Mouse (Mus musculus): ENCODE measurements around the gene Prkg1. TPM values are rescaled to one million over a fixed set of nuclear protein-coding genes. Genes with fewer than 3 reads are reported as not detected.
"Not testable (repeated sequence)": the region's sequence is repeated elsewhere in the genome, so short reads cannot be mapped to it uniquely, and the experiment has no call there.

Gene Prkg1
- polyA plus RNA-seq, 1 experiment: 1.1 TPM

GRCm38 (mm10) chr19:31413571-31413970 is 351.3 kb downstream of the Prkg1 start:
- TF ChIP-seq GATA1 (IDR thresholded peaks at IDR 0.05; ENCODE audit: borderline replicate concordance, low read length) (no peak), FLI1 (IDR thresholded peaks at IDR 0.05; ENCODE audit: low read length) (no peak)

DNA sequence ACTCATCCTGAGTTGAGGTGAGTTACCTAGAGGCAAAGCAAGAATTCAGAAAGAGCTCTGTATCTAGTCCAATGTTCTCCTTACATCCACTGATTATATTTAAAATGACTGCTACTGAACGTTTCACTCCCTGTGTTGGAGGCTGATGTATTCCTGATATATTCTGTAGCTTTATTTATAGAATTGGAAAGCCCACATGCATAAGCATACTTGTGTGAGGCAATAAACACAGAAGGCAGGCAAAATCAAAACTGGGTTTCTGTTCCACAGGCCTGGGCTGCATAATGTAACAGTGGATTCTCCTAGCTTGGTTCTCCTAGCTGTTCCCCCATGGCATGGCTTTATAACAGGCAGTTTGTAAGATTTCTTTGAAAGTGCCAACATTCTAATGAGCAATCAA is 368.7 kb downstream of the Prkg1 start:
- H3K4me3 ChIP-seq (replicated peaks): no peak overlapping the region
- H3K4me1 ChIP-seq: peaks cover 2% of the 10 kb centered on the region
- TF ChIP-seq GATA1 (IDR thresholded peaks at IDR 0.05; ENCODE audit: borderline replicate concordance, low read length): no peak
- no peak for TF ChIP-seq FLI1 (IDR thresholded peaks at IDR 0.05; ENCODE audit: low read length)
- H3K27me3 ChIP-seq (replicated peaks): no peaks in the 10 kb centered on the region
- no peaks in the 10 kb centered on the region for H3K36me3 ChIP-seq (replicated peaks; ENCODE audit: low read length)
- no peaks in the 10 kb centered on the region for H3K9me3 ChIP-seq

More at GRCm38 (mm10) chr19:31413571-31413970, 351.3 kb downstream of the Prkg1 start:
- Histone ChIP-seq H3K36me3 (replicated peaks; ENCODE audit: low read length) (no peaks in the 10 kb centered on the region), H3K4me3 (replicated peaks) (no peak overlapping the region), H3K9me3 (no peaks in the 10 kb centered on the region), H3K27me3 (replicated peaks) (no peaks in the 10 kb centered on the region), H3K4me1 (no peaks in the 10 kb centered on the region)

DNA sequence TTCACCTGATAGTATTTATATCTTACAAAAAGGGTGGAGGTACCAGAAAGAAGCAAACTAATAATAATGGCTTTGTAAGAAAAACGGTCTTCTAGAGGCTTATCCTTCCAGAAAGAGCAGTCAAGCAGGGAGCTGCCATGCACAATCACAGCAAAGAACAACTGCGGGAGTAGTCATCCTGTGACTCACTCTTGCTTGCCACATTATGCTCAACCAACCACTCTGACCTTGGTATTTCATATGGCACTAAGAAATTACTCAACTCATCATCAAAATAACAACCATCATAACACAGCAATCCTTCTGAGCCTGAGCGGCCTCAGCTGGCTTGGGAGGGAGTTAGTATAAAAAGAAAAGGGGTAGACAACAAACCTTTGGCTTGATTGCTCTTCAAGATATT is 379.5 kb downstream of the Prkg1 start:
- Histone ChIP-seq H3K4me3 (replicated peaks) (no peak overlapping the region), H3K36me3 (replicated peaks; ENCODE audit: low read length) (no peaks in the 10 kb centered on the region), H3K27me3 (replicated peaks) (no peaks in the 10 kb centered on the region), H3K9me3 (no peaks in the 10 kb centered on the region), H3K4me1 (no peaks in the 10 kb centered on the region)
- no peak for TF ChIP-seq FLI1 (IDR thresholded peaks at IDR 0.05; ENCODE audit: low read length)
- no peak for TF ChIP-seq GATA1 (IDR thresholded peaks at IDR 0.05; ENCODE audit: borderline replicate concordance, low read length)

- H3K4me3 ChIP-seq (replicated peaks): no peak overlapping the region
- no peaks in the 10 kb centered on the region for H3K4me1 ChIP-seq
- TF ChIP-seq GATA1 (IDR thresholded peaks at IDR 0.05; ENCODE audit: borderline replicate concordance, low read length): no peak
- TF ChIP-seq FLI1 (IDR thresholded peaks at IDR 0.05; ENCODE audit: low read length): no peak
- H3K9me3 ChIP-seq: no peaks in the 10 kb centered on the region
- H3K27me3 ChIP-seq (replicated peaks): no peaks in the 10 kb centered on the region
- no peaks in the 10 kb centered on the region for H3K36me3 ChIP-seq (replicated peaks; ENCODE audit: low read length)
These were observed 381.0 kb downstream of the Prkg1 start for GRCm38 (mm10) chr19:31383881-31384280.

DNA sequence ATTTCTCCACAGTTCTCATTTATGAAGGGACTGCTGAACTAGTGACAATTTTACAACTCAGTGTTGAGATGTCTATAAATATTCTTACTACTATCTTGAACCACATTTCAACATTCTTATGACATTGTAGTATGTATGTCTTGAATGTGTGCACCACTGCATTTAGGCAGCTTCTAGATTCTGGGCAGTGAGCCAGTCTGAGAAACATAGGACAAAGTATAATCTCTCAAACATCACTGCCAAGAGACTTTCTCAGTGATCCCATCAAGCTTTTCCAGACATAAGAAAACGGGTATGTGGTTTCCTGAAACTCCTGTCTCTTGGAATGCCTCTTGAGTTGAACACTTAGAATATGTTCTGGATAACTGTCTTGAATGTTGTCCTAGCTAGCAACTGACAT is 394.7 kb downstream of the Prkg1 start:
- Histone ChIP-seq H3K36me3 (replicated peaks; ENCODE audit: low read length) (no peaks in the 10 kb centered on the region), H3K27me3 (replicated peaks) (no peaks in the 10 kb centered on the region), H3K9me3 (no peaks in the 10 kb centered on the region), H3K4me3 (replicated peaks) (no peak overlapping the region), H3K4me1 (no peaks in the 10 kb centered on the region)
- no peak for TF ChIP-seq FLI1 (IDR thresholded peaks at IDR 0.05; ENCODE audit: low read length)
- no peak for TF ChIP-seq GATA1 (IDR thresholded peaks at IDR 0.05; ENCODE audit: borderline replicate concordance, low read length)

GRCm38 (mm10) chr19:31369116-31369515 is 395.7 kb downstream of the Prkg1 start:
- H3K9me3 ChIP-seq: 0 out of 2 replicates have a peak, but pooled peaks cover 2% of the 10 kb centered on the region
- no peak for TF ChIP-seq GATA1 (IDR thresholded peaks at IDR 0.05; ENCODE audit: borderline replicate concordance, low read length)
- no peak for TF ChIP-seq FLI1 (IDR thresholded peaks at IDR 0.05; ENCODE audit: low read length)
- H3K4me3 ChIP-seq (replicated peaks): no peak overlapping the region
- no peaks in the 10 kb centered on the region for H3K36me3 ChIP-seq (replicated peaks; ENCODE audit: low read length)
- H3K27me3 ChIP-seq (replicated peaks): no peaks in the 10 kb centered on the region
- H3K4me1 ChIP-seq: no peaks in the 10 kb centered on the region

DNA sequence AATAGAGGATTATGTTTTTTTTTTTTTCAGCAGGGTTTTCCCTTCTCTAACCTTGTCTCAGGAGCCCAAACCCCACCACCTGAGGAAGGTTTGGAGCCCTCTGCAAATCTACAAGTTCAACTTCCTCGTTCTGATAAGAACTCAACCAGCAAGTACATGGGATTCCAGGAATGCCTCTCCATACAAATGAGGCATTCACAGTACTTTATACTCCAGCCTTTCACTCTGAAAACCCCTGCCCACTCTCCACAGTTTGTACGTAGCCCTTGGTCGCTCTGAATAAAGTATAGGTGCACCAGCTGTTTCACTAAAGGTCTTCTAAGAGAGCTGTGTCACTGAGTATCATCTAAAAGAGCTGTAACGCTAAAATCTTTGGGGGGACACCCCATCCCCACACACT is 402.8 kb downstream of the Prkg1 start:
- no peaks in the 10 kb centered on the region for H3K36me3 ChIP-seq (replicated peaks; ENCODE audit: low read length)

DNA sequence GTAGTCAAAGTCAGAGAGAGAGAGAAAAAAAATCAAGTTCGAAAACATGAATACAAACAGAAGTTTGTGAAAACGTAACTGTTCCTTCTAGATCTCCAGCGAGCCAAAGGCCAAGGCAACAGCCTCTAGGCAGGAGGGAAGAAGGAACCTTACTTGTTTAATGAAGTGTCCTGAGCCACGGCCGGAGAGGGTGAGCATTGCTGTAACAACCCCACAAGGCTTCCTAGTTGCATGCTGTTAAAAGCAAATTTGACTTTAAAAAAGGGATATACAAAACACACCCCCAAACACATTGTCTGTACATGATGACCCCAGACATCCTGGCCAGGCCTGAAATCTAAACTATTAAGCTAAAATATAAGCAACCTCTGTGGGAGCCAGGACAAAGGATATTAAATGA is 403.3 kb downstream of the Prkg1 start:
- TF ChIP-seq FLI1 (IDR thresholded peaks at IDR 0.05; ENCODE audit: low read length): no peak
- TF ChIP-seq GATA1 (IDR thresholded peaks at IDR 0.05; ENCODE audit: borderline replicate concordance, low read length): no peak
- no peaks in the 10 kb centered on the region; the same call in 1 of the 2 replicates for H3K4me1 ChIP-seq
- no peaks in the 10 kb centered on the region for H3K36me3 ChIP-seq (replicated peaks; ENCODE audit: low read length)
- H3K4me3 ChIP-seq (replicated peaks): no peak overlapping the region
- no peaks in the 10 kb centered on the region for H3K27me3 ChIP-seq (replicated peaks)
- H3K9me3 ChIP-seq: peaks cover 2% of the 10 kb centered on the region; the same call in 1 of the 2 replicates

More for the DNA sequence above, 402.8 kb downstream of the Prkg1 start:
- Histone ChIP-seq H3K9me3 (peaks cover 2% of the 10 kb centered on the region; the same call in 1 of the 2 replicates), H3K4me1 (no peaks in the 10 kb centered on the region; the same call in 1 of the 2 replicates), H3K27me3 (replicated peaks) (no peaks in the 10 kb centered on the region), H3K4me3 (replicated peaks) (no peak overlapping the region)
- TF ChIP-seq FLI1 (IDR thresholded peaks at IDR 0.05; ENCODE audit: low read length): no peak

DNA sequence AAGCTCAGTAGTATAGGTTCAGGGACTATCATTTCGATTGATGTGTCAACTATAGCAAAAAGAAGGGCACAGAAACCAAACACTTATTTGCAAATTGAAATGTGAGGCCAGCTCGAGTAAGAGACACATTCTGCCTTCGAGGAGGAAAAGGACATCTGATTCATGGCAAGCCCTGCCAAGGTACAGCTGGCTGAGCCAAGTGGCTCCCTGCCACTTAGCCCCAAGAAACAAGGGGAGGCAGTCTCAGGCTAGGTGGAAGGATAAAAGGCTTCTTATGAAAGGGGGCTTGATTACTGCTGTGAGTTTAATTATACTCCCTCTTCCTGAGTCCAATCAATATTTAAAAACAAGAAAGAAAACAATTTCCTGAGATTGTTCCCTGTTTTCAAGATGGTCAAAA is 403.7 kb downstream of the Prkg1 start:
- Histone ChIP-seq H3K27me3 (replicated peaks) (no peaks in the 10 kb centered on the region), H3K4me1 (no peaks in the 10 kb centered on the region; the same call in 1 of the 2 replicates), H3K36me3 (replicated peaks; ENCODE audit: low read length) (no peaks in the 10 kb centered on the region), H3K9me3 (peaks cover 2% of the 10 kb centered on the region; the same call in 1 of the 2 replicates), H3K4me3 (replicated peaks) (no peak overlapping the region)
- TF ChIP-seq GATA1 (IDR thresholded peaks at IDR 0.05; ENCODE audit: borderline replicate concordance, low read length): no peak
- TF ChIP-seq FLI1 (IDR thresholded peaks at IDR 0.05; ENCODE audit: low read length): no peak

DNA sequence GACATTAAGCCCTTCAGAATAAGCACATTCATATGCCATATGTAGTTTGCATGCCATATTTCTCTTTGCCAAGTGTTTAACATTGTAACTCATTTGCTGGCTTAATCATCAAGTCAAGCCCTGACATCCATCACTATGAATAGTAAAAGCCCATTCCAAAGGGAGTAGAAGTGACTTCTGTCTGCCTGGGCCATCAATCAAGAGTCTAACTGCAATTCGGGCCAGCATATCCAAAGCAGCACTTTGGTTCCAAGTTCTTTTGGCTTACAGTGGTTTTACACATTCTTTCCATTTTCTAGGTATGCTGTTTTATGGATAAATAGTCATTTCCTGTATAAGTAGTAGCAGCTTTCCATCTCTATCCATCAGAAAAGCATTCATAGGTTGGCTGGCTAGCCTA is 409.9 kb downstream of the Prkg1 start:
- no peaks in the 10 kb centered on the region; the same call in 1 of the 2 replicates for H3K9me3 ChIP-seq

GRCm38 (mm10) chr19:31352784-31353183 is 412.0 kb downstream of the Prkg1 start:
- H3K36me3 ChIP-seq (replicated peaks; ENCODE audit: low read length); H3K27me3 ChIP-seq (replicated peaks); H3K4me3 ChIP-seq (replicated peaks); H3K9me3 ChIP-seq; H3K4me1 ChIP-seq: not testable (repeated sequence)

More for the DNA sequence above, 409.9 kb downstream of the Prkg1 start:
- Histone ChIP-seq H3K4me1 (no peaks in the 10 kb centered on the region; the same call in 1 of the 2 replicates), H3K36me3 (replicated peaks; ENCODE audit: low read length) (no peaks in the 10 kb centered on the region), H3K4me3 (replicated peaks) (no peak overlapping the region), H3K27me3 (replicated peaks) (no peaks in the 10 kb centered on the region)
- no peak for TF ChIP-seq FLI1 (IDR thresholded peaks at IDR 0.05; ENCODE audit: low read length)
- no peak for TF ChIP-seq GATA1 (IDR thresholded peaks at IDR 0.05; ENCODE audit: borderline replicate concordance, low read length)
